Mouse (Mus musculus) thymus, adult 18-20 months (tissue): ENCODE measurements around the gene Cep250.
"Not testable (repeated sequence)": the region's sequence is repeated elsewhere in the genome, so short reads cannot be mapped to it uniquely, and the experiment has no call there.

ENCODE experiments used
- DNase-seq, 2 experiments: peaks; one replicate each; pipeline ENCODE4 v3.0.0; 2022; ENCODE audit warnings: mixed read lengths in 2 of 2

Cep250 gene

GRCm38 (mm10) chr2:155956134-155957059 is at the start of gene Cep250:
TSS of gene Cep250 (plus strand) at chr2:155956458.
- peak; percentile 73 to 79 for DNase-seq

DNA sequence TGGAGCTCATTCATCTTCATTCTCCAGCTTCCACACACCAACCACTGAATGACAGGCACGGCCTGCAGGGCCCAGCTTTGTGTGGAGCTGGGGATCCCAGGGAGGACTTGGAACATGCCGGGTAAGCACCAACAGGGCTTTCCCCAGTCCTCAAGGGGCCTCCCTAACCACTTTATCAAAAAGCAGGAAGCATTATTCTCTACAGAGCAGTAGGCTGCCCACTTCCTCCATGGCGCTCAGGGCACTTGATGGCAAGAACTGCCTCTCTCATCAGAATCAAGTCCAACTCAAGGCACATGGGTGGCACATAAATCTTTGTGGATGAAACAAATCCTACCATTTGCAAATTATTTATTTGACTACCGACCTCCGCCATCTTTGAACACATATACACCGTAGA is 41.6 kb upstream of the Cep250 start:
- no peak for DNase-seq

GRCm38 (mm10) chr2:155923143-155923542 is 33.1 kb upstream of the Cep250 start:
- DNase-seq, result no peak

DNA sequence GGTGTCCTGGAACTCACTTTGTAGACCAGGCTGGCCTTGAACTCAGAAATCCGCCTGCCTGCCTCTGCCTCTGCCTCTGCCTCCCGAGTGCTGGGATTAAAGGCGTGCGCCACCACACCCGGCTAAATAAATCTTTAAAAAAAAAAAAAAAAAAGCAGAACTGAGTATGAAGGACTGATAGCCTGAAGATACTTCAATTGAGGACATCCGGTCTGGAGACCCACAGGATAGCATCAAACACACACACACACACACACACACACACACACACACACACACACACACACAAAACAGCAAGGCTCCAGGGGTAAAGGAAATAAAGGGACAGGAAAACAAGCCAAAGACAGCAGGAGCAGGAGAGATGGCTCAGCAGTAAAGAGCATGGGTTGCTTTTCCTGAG is 31.0 kb upstream of the Cep250 start:
- not testable (repeated sequence) for DNase-seq

GRCm38 (mm10) chr2:155928711-155929345 is 27.4 kb upstream of the Cep250 start:
- no peak for DNase-seq

GRCm38 (mm10) chr2:155929531-155930442 is 26.5 kb upstream of the Cep250 start, which contains the start of gene Uqcc1:
TSS of gene Uqcc1 (minus strand) at chr2:155930310.
- peak; percentile 82 to 91 for DNase-seq

DNA sequence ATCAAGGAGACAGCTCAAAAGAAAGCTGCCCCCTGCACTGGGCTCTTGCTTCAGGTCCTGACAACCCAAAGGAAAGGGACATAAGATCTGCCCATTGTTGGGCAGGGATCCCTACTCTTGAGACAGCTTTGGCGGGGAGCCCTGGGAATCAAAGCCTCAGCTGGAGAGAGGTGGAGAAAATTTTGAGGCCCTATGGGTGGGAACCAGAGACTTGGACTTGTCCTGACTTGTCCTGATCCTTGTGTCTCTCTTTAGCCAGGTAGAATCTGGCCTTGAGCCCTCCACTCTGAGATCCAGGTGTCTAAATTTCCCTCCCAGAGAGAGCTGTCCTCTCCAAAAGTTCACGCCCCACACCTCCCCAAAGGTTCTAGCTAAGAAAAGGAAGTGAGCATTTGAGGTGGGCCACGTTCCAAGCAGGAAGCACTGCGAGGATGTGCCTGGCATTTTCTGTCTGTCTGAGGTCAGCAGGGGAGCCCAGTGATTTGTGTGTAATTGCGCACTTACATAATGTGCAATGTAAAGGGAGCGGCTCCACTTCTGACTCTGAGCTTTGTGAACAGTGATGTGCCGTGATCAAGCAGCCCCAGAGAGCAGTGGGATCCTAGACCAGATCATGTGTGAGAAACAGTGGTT is 16.2 kb upstream of the Cep250 start:
- DNase-seq, result no peak

DNA sequence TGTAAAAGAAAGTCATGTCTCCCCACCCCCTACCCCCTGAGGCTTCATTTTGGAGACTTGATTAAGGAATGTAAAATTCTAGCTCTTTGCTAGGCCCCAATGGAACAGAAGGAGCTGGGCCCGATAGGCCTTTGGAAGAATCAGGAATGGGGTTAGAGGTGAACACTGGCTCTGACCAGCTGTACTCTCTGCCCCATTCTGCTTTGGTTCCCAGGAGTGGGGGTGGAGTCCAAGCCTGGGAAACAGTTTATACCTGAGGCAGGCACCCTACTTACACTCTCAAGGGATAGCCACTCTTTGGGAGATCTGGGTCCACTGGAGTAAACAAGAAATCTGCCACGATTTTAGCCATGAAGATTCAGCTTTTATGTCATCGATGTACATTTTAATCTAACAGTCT is 15.6 kb upstream of the Cep250 start, which contains the start of gene Gm15557:
Gene Gm15557, plus strand, starts transcription at position 48 of the 400 bp plus-strand sequence.
- DNase-seq, result no peak

DNA sequence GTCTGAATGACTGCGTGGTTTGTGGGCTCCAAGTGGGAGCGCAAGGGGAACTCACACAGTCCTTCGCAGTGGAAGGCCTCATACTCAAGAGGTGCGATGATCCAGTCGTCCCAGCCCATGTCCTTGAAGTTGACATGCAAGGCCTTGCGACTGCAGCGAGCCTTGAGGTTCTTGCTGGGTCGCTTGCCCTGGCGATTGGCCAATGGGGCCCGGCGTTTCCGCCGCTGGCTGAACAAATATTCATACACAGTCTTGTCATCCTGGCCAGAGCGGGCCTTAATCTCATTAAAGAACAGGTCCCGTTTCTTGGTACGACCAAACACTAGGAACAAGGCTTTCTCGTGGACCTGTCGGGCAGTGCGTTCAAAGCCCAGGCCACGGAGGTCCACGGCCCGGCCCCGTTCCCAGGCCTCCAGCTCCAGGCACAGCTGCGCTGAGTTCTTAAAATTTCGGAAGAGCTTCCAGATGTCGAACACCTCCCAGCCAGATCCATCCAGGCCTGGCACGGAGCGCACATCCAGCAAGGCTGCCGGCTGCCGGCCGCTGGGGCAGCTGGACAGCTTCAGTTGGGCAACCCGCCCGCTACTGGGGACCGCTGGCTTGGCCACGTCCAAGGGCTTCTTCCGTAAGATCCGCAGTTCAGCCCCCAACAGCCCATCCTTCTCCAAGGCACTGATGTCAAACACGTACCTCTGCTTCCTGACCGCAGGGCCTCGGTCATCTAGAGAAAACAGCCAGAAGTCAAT is 14.4 kb upstream of the Cep250 start:
- no peak for DNase-seq

DNA sequence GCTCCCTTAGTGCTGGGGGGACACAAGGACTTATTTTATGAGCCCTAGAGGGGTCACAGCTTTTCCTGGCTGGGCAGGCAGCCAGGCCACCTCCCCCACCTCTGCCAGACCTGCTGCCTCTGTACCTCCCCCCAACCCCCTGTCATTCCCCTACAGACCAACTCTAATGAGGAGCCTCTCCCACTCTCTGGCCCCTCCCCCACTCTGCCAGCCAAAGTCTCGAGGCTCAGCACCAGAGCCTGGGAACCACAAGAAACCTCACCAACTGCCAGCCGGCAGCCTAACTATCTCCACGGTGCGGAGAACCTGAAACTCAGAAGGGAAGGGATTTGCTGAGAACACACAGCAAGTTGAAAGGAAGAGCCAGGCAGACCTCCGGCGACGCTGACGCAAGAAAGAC is 12.8 kb upstream of the Cep250 start:
- no peak for DNase-seq

- no peak for DNase-seq
These were observed 11.6 kb upstream of the Cep250 start for GRCm38 (mm10) chr2:155944685-155945084.

DNA sequence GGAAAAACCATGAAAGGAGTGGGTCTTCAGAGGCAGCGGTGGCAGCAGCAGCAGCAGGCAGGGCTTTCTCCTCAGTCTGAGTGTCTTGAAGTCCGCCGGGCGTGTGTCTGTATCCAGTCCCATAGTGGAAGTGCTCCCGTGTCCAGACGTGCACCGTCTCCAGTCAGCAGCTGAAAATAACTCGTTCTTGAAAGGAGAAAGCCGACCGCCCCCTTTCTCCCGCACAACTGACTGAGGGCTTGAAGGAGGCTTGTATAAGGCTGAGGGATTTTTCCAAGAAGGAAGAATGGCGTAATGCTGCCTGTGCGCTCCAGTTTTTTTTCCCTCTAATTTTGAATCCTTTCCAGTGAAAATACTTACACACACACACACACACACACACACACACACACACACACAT is 11.1 kb upstream of the Cep250 start, which contains the start of gene Gdf5:
Gene Gdf5, minus strand, starts transcription at position 244 of the 400 bp plus-strand sequence.
- DNase-seq, result no peak

DNA sequence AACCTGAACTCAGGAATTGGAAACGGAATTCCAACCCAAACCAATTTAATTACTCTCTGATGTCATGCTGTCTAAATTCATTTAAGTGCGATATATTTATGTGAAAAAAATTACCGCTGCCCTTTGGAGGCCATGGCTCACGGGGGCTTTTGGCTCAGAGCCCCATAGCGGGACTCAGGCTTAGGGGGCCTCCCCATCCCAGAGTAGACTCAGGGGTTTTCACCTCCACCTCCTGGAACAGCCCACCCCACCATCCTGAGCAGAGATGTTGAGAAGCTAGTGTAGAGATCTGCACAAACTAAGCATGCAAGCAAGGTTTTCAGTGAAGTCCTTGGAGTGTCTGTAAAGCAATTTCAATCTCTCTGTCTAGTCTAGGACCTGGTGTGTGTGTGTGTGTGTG is 10.7 kb upstream of the Cep250 start:
- no peak for DNase-seq

GRCm38 (mm10) chr2:155946069-155946468 is 10.2 kb upstream of the Cep250 start:
- DNase-seq, result no peak

DNA sequence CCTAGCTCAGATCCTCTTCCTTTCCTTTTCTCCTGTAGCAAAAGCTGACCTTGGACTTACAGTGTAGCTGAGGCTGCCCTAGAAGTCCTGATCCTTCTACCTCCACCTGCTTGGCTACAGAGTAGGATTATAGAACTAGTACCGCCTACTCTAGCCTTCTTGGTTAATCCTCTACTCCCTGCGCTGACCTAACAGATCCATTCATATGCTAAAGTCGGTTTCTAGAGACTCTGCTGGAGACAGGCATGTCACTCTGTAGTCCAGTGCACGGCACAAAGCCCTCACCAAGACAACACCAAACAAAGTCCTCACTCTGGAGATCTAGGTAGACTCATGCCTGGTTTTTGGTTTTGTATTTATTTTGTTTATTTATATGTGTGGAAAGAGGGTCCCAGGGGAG is 9.8 kb upstream of the Cep250 start:
- DNase-seq, result no peak

- DNase-seq, result no peak
These were observed 8.8 kb upstream of the Cep250 start for GRCm38 (mm10) chr2:155947390-155948002.

GRCm38 (mm10) chr2:155949362-155949761 is 6.9 kb upstream of the Cep250 start:
- DNase-seq, result no peak

DNA sequence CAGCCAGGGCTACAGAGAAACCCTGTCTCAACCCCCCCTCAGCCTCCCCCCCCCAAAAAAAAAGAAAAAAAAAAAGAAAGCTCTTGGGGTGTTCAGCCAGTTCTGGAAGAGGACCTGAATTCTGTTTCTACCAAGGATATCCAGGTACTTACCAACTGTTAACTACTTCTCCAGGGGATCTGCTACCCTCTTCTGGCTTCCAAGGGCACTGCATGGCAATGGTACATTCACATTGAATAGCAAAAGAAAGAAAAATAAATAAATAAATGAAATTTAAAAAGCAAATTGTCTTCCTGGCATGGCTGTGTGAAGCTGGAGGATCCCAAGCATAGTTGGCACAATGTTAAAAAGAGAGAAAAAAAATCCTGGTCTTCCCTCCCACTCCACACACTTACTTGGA is 4.3 kb upstream of the Cep250 start:
- DNase-seq, result no peak

GRCm38 (mm10) chr2:155959981-155960380 is 3.7 kb downstream of the Cep250 start:
- no peak for DNase-seq

GRCm38 (mm10) chr2:155961862-155962261 is 5.6 kb downstream of the Cep250 start:
- no peak for DNase-seq

GRCm38 (mm10) chr2:155962991-155963390 is 6.7 kb downstream of the Cep250 start:
- DNase-seq, result no peak
